30 mouse cellular contexts compared by ENCODE assay signal in genomic region chr2:73807609-73808008, GRCm38 (mm10). TPM values are rescaled to one million over a fixed set of nuclear protein-coding genes. Genes with fewer than 3 reads are reported as not detected.
DNase-seq lines count a peak whose midpoint lies in the region; ATAC-seq and TF ChIP-seq lines count a peak whose summit lies in the region.
"Had no signal": no experiment of that assay in that cellular context is flagged by ENCODE, and none has a peak within 500 bp of the region (broad histone marks: within the 10 kb centered on the region; RNA-seq: fewer than 3 reads in every experiment).

No protein-coding gene starts in this region.

- H3K9me3 ChIP-seq in midbrain, postnatal 0 days (ENCODE audit: low read length): no peaks in the 10 kb centered on the region
- H3K9me3 ChIP-seq in midbrain, embryonic 11.5 days (ENCODE audit: control insufficient read depth, low read length): no peaks in the 10 kb centered on the region
- no peaks in the 10 kb centered on the region for H3K9me3 ChIP-seq in ES-E14 (ENCODE audit: control insufficient read depth, insufficient read depth, low read depth, low read length)
- no peaks in the 10 kb centered on the region for H3K9me3 ChIP-seq in stomach, postnatal 0 days (ENCODE audit: control insufficient read depth, low read length)
- no peaks in the 10 kb centered on the region for H3K9me3 ChIP-seq in midbrain, embryonic 14.5 days (ENCODE audit: control insufficient read depth, low read length)
- H3K9me3 ChIP-seq: embryonic facial prominence, embryonic 13.5 days; forebrain, embryonic 13.5 days; heart, embryonic 12.5 days; hindbrain, embryonic 10.5 days; kidney, embryonic 15.5 days; liver, embryonic 13.5 days; neural tube, embryonic 15.5 days had no signal

- H3K9ac ChIP-seq in heart, adult 2 months (ENCODE audit: low read depth, low read length): no peak overlapping the region
- no peak overlapping the region for H3K9ac ChIP-seq in midbrain, postnatal 0 days (replicated peaks; ENCODE audit: low read length, poor library complexity, severe bottlenecking)
- no peak overlapping the region for H3K9ac ChIP-seq in midbrain, embryonic 11.5 days (ENCODE audit: low read length)
- no peak overlapping the region for H3K9ac ChIP-seq in ES-E14 (ENCODE audit: insufficient read depth, low read depth, low read length, poor library complexity, severe bottlenecking)
- H3K9ac ChIP-seq in stomach, postnatal 0 days (ENCODE audit: low read length): no peak overlapping the region
- no peak overlapping the region for H3K9ac ChIP-seq in midbrain, embryonic 14.5 days (replicated peaks; ENCODE audit: low read length)
- H3K9ac ChIP-seq: embryonic facial prominence, embryonic 13.5 days; forebrain, embryonic 13.5 days; heart, embryonic 12.5 days; kidney, embryonic 15.5 days; liver, embryonic 13.5 days; neural tube, embryonic 15.5 days had no signal

- no peak for DNase-seq in heart, adult 2 months
- DNase-seq in heart, adult 8-10 months (ENCODE audit: low spot score): no peak
- DNase-seq in midbrain, postnatal 0 days (ENCODE audit: low spot score): no peak
- no peak for DNase-seq in midbrain, embryonic 11.5 days (ENCODE audit: low spot score, missing footprints)
- no peak for DNase-seq in ES-E14 (ENCODE audit: low read depth, low spot score)
- no peak for DNase-seq in stomach, postnatal 0 days (ENCODE audit: low spot score)
- DNase-seq in midbrain, embryonic 14.5 days: no peak
- DNase-seq: adrenal gland, adult 8-10 months; cerebellum, adult 11-12 months; cerebellum, postnatal 14 days; embryo, embryonic 11 days; heart, postnatal 10 days; kidney, adult 11 months; liver, embryonic 13.5 days; lung, adult 2 months; right cerebral cortex, adult 18-20 months; spleen, adult 18-20 months; thymus, postnatal 14 days had no signal

- H3K27me3 ChIP-seq in heart, adult 2 months (ENCODE audit: control insufficient read depth, insufficient read depth, low read length): no peaks in the 10 kb centered on the region
- H3K27me3 ChIP-seq in midbrain, postnatal 0 days (ENCODE audit: insufficient read depth, low read length): no peaks in the 10 kb centered on the region
- H3K27me3 ChIP-seq in midbrain, embryonic 11.5 days (ENCODE audit: control insufficient read depth, insufficient read depth, low read length): no peaks in the 10 kb centered on the region
- no peaks in the 10 kb centered on the region for H3K27me3 ChIP-seq in stomach, postnatal 0 days (ENCODE audit: control insufficient read depth, insufficient read depth, low read length)
- H3K27me3 ChIP-seq in midbrain, embryonic 14.5 days (ENCODE audit: control insufficient read depth, insufficient read depth, low read length): no peaks in the 10 kb centered on the region
- H3K27me3 ChIP-seq: embryonic facial prominence, embryonic 13.5 days; forebrain, embryonic 13.5 days; heart, embryonic 12.5 days; kidney, embryonic 15.5 days; liver, embryonic 13.5 days; neural tube, embryonic 15.5 days had no signal

- no peak for TF ChIP-seq EP300 in heart, adult 2 months (IDR thresholded peaks at IDR 0.05; ENCODE audit: insufficient read depth, low read depth, low read length)
- no peak for TF ChIP-seq EP300 in stomach, postnatal 0 days (optimal IDR thresholded peaks at IDR 0.05)

- ATAC-seq in midbrain, postnatal 0 days (ENCODE audit: low FRiP score): no peak
- no peak for ATAC-seq in midbrain, embryonic 11.5 days (ENCODE audit: low FRiP score)
- no peak for ATAC-seq in stomach, postnatal 0 days (ENCODE audit: low FRiP score, low TSS enrichment)
- ATAC-seq in midbrain, embryonic 14.5 days (ENCODE audit: low FRiP score, low TSS enrichment): no peak
- ATAC-seq: activated CD4-positive, CD25-positive, alpha-beta regulatory T cell, adult 4 months; forebrain, embryonic 13.5 days; midbrain, embryonic 16.5 days; Patski had no signal

- H3K4me3 ChIP-seq in heart, adult 2 months: no peak overlapping the region
- H3K4me3 ChIP-seq in midbrain, postnatal 0 days (ENCODE audit: low read depth, low read length): no peak overlapping the region
- H3K4me3 ChIP-seq in midbrain, embryonic 11.5 days (ENCODE audit: low read depth, low read length): no peak overlapping the region
- H3K4me3 ChIP-seq in ES-E14 (ENCODE audit: insufficient read depth in 1 of 2, low read depth in 1 of 2, low read length in 2 of 2, poor library complexity in 1 of 2, severe bottlenecking in 1 of 2): no peak overlapping the region
- H3K4me3 ChIP-seq in stomach, postnatal 0 days (ENCODE audit: low read depth, low read length): no peak overlapping the region
- no peak overlapping the region for H3K4me3 ChIP-seq in midbrain, embryonic 14.5 days (replicated peaks; ENCODE audit: low read depth, low read length)
- H3K4me3 ChIP-seq: embryonic facial prominence, embryonic 13.5 days; erythroblast, embryonic 14.5 days; forebrain, embryonic 13.5 days; heart, embryonic 12.5 days; hindbrain, embryonic 10.5 days; kidney, embryonic 15.5 days; liver, embryonic 13.5 days; neural tube, embryonic 15.5 days had no signal

- H3K4me1 ChIP-seq in heart, adult 2 months (ENCODE audit: control insufficient read depth, insufficient read depth, low read length): no peaks in the 10 kb centered on the region
- no peaks in the 10 kb centered on the region for H3K4me1 ChIP-seq in midbrain, postnatal 0 days (ENCODE audit: insufficient read depth, low read length)
- no peaks in the 10 kb centered on the region for H3K4me1 ChIP-seq in midbrain, embryonic 11.5 days (ENCODE audit: control insufficient read depth, insufficient read depth, low read length)
- no peaks in the 10 kb centered on the region for H3K4me1 ChIP-seq in ES-E14 (ENCODE audit: control insufficient read depth in 2 of 2, insufficient read depth in 2 of 2, low read length in 2 of 2, poor library complexity in 1 of 2)
- no peaks in the 10 kb centered on the region for H3K4me1 ChIP-seq in stomach, postnatal 0 days (replicated peaks; ENCODE audit: control insufficient read depth, insufficient read depth)
- H3K4me1 ChIP-seq in midbrain, embryonic 14.5 days (ENCODE audit: control insufficient read depth, insufficient read depth, low read length): no peaks in the 10 kb centered on the region
- H3K4me1 ChIP-seq: embryonic facial prominence, embryonic 13.5 days; forebrain, embryonic 13.5 days; hindbrain, embryonic 10.5 days; kidney, embryonic 15.5 days; liver, embryonic 13.5 days; neural tube, embryonic 15.5 days had no signal

- H3K4me2 ChIP-seq in midbrain, postnatal 0 days (ENCODE audit: low read depth, low read length, poor library complexity, severe bottlenecking): no peak overlapping the region
- no peak overlapping the region for H3K4me2 ChIP-seq in midbrain, embryonic 11.5 days
- H3K4me2 ChIP-seq in stomach, postnatal 0 days (replicated peaks; ENCODE audit: low read depth): no peak overlapping the region
- no peak overlapping the region for H3K4me2 ChIP-seq in midbrain, embryonic 14.5 days (ENCODE audit: low read length)
- H3K4me2 ChIP-seq: embryonic facial prominence, embryonic 13.5 days; forebrain, embryonic 13.5 days; heart, embryonic 12.5 days; kidney, embryonic 15.5 days; liver, embryonic 13.5 days; neural tube, embryonic 15.5 days had no signal

- no peaks in the 10 kb centered on the region for H3K79me2 ChIP-seq in heart, adult 2 months (replicated peaks; ENCODE audit: control insufficient read depth, insufficient read depth, low read length)

- intact Hi-C loops in heart, adult 2 months (cut with DNase I): no loop called here

- 83% methylated on average over 8 of the region's 8 CpGs for WGBS in heart, adult 2 months
- WGBS in midbrain, postnatal 0 days: 76% methylated on average over 8 of the region's 8 CpGs
- 86% methylated on average over 8 of the region's 8 CpGs for WGBS in midbrain, embryonic 11.5 days
- 77% methylated on average over 8 of the region's 8 CpGs for WGBS in stomach, postnatal 0 days
- WGBS in midbrain, embryonic 14.5 days: 83% methylated on average over 8 of the region's 8 CpGs

- H3K36me3 ChIP-seq in heart, adult 2 months (ENCODE audit: control insufficient read depth, insufficient read depth, low read length): no peaks in the 10 kb centered on the region
- no peaks in the 10 kb centered on the region for H3K36me3 ChIP-seq in midbrain, postnatal 0 days (ENCODE audit: insufficient read depth, low read length)
- no peaks in the 10 kb centered on the region for H3K36me3 ChIP-seq in midbrain, embryonic 11.5 days (ENCODE audit: control insufficient read depth, insufficient read depth, low read length)
- H3K36me3 ChIP-seq in ES-E14 (ENCODE audit: control insufficient read depth, insufficient read depth, low read length, poor library complexity, severe bottlenecking): no peaks in the 10 kb centered on the region
- no peaks in the 10 kb centered on the region for H3K36me3 ChIP-seq in stomach, postnatal 0 days (ENCODE audit: control insufficient read depth, insufficient read depth, low read length)
- H3K36me3 ChIP-seq in midbrain, embryonic 14.5 days (ENCODE audit: control insufficient read depth, insufficient read depth, low read length): no peaks in the 10 kb centered on the region
- H3K36me3 ChIP-seq: embryonic facial prominence, embryonic 13.5 days; heart, embryonic 12.5 days; hindbrain, embryonic 10.5 days; kidney, embryonic 15.5 days; liver, embryonic 13.5 days; neural tube, embryonic 15.5 days had no signal

- peak; percentile 31 for TF ChIP-seq CTCF in heart, adult 2 months (IDR thresholded peaks at IDR 0.05)
- peak; percentile 39 for TF ChIP-seq CTCF in midbrain, postnatal 0 days (IDR thresholded peaks at IDR 0.05)
- TF ChIP-seq CTCF in stomach, postnatal 0 days (IDR thresholded peaks at IDR 0.05; ENCODE audit: low read depth): 0 out of 2 replicates have a peak, but pooled peaks have one; percentile 16

- in situ Hi-C loops in ES-E14 (cut with MboI; ENCODE audit: low sequenced_read_pairs in 2 of 2, unreplicated experiment in 2 of 2): no loop called here

- H3K27ac ChIP-seq in heart, adult 2 months: no peak overlapping the region
- no peak overlapping the region for H3K27ac ChIP-seq in midbrain, postnatal 0 days (ENCODE audit: low read depth, low read length)
- H3K27ac ChIP-seq in midbrain, embryonic 11.5 days (ENCODE audit: low read depth, low read length): no peak overlapping the region
- no peak overlapping the region for H3K27ac ChIP-seq in ES-E14 (ENCODE audit: insufficient read depth, low read depth, low read length, poor library complexity, severe bottlenecking)
- no peak overlapping the region for H3K27ac ChIP-seq in stomach, postnatal 0 days (replicated peaks)
- H3K27ac ChIP-seq in midbrain, embryonic 14.5 days (replicated peaks; ENCODE audit: low read depth, low read length): no peak overlapping the region
- H3K27ac ChIP-seq: embryonic facial prominence, embryonic 13.5 days; forebrain, embryonic 13.5 days; hindbrain, embryonic 10.5 days; kidney, embryonic 15.5 days; liver, embryonic 13.5 days; neural tube, embryonic 15.5 days had no signal

- no peak for TF ChIP-seq POLR2A in heart, adult 2 months (IDR thresholded peaks at IDR 0.05; ENCODE audit: insufficient read depth, low read depth, low read length)

RNA-seq across cellular contexts. Expression of gene Chn1, which starts 32.5 kb away (rescaled TPM):
- total RNA-seq in heart, adult 2 months (2021): 10 to 100 TPM; 33.9 to 35.2 TPM
- 35.2 and 63.3 TPM in 2 replicates for polyA plus RNA-seq in heart, adult 2 months (2012; rRNA removed)
- total RNA-seq in heart, adult 8-10 months (2022): 10 to 100 TPM; 35.8 to 43.6 (median 36.3) TPM
- 122 and 147 TPM in 2 replicates for total RNA-seq in midbrain, postnatal 0 days (2014; rRNA removed)
- 80.3 and 81.1 TPM in 2 replicates for polyA plus RNA-seq in midbrain, postnatal 0 days (2015; fragmentation: Nextera tagmentation; extraction: Ambion mirVana)
- polyA plus RNA-seq in midbrain, embryonic 11.5 days (2014; fragmentation: Nextera tagmentation; extraction: Ambion mirVana): 84.0 and 86.7 TPM in 2 replicates
- 21.6 and 22.9 TPM in 2 replicates for total RNA-seq in ES-E14 (2012; rRNA removed)
- 7.4 and 9.4 TPM in 2 replicates for polyA plus RNA-seq in stomach, postnatal 0 days (2015; fragmentation: Nextera tagmentation; extraction: Ambion mirVana)
- 105 and 129 TPM in 2 replicates for polyA plus RNA-seq in midbrain, embryonic 14.5 days (2014; fragmentation: Nextera tagmentation; extraction: Ambion mirVana)
- total RNA-seq: granulocyte monocyte progenitor cell, adult 5-6 weeks; megakaryocyte-erythroid progenitor cell, adult 5-6 weeks had no signal
- polyA plus RNA-seq: activated CD4-positive, CD25-positive, alpha-beta regulatory T cell, adult 4 months had no signal
